Mouse (Mus musculus): ENCODE results near the gene Zcchc18. TPM values are rescaled to one million over a fixed set of nuclear protein-coding genes. Genes with fewer than 3 reads are reported as not detected.
"Not testable (repeated sequence)": the region's sequence is repeated elsewhere in the genome, so short reads cannot be mapped to it uniquely, and the experiment has no call there.

Gene Zcchc18
- polyA plus RNA-seq (2015; fragmentation: Nextera tagmentation; extraction: Ambion mirVana) = 264 and 268 TPM in 2 replicates

DNA sequence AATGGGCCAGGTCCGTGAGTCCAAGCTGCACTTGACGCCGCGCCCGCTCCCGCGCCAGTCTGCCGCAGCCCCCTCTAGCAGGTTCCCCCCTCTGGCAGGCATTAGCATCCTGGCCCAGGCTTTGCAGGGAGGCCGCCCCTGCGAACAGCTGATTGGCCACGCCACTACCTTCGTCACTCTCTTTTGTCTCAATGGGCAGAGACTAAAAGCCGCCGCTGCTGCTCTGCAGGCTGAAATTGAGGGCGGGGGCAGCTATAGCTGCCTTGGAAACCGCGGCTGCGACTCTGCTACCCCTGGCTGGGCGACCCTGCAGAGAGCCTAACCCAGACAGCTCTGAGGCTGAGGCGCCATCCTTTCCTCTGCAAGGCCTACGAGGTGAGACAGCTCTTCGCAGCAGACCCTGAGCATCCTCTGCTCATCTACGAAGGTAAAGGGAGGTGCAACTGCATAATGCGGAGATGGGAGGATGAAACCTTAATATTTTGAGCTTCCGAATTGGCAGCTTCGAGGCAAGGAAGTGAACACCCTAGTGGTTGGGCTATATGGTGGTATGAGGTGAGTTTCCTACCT lies at the start of gene Zcchc18:
Gene Zcchc18, plus strand, starts transcription at position 178 of the 570 bp plus-strand sequence.
- Histone ChIP-seq H3K27ac (peak within 1 kb of the TSS; percentile 90), H3K36me3 (no peaks in the 10 kb centered on the region), H3K4me2 (peak within 1 kb of the TSS; percentile 61), H3K9me3 (no peaks in the 10 kb centered on the region), H3K27me3 (no peaks in the 10 kb centered on the region), H3K4me1 (replicated peaks) (peaks cover 23% of the 10 kb centered on the region), H3K9ac (peak within 1 kb of the TSS; percentile 76), H3K4me3 (peak within 1 kb of the TSS; percentile 54)
- WGBS = 17% methylated on average over 26 of the region's 26 CpGs
- ATAC-seq (ENCODE audit: low FRiP score) = peak; percentile 98

- not testable (repeated sequence) for H3K27me3 ChIP-seq; H3K9me3 ChIP-seq; H3K27ac ChIP-seq; H3K36me3 ChIP-seq; H3K4me1 ChIP-seq (replicated peaks)
- Histone ChIP-seq H3K4me2 (peak overlapping the region; percentile 45), H3K4me3 (peak overlapping the region; percentile 44), H3K9ac (peak overlapping the region; percentile 62)
- WGBS = 33% methylated on average over 13 of the region's 13 CpGs
- ATAC-seq (ENCODE audit: low FRiP score) = peak; percentile 100
These were observed 35.2 kb upstream of the Zcchc18 start for GRCm38 (mm10) chrX:136957583-136958279.

DNA sequence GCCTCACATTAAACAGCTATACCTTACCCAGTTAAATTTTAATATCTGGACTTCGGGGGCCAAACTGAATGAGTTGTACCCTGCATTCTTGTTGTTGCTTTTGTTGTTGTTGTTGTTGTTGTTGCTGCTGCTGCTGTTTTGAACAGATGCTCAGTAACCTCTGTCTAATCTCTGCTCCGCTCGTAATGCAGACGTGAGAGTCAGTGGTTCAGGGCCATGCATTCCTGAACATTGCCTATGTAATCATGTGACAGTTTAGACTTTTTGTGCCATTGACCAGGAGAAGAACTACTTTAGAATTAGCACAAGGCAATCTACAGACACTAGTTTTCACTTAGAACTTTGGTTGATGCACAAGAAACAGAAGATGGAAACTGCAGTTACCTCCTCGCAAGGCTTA lies 34.7 kb upstream of the Zcchc18 start:
- Histone ChIP-seq H3K4me2 (peak overlapping the region; percentile 45), H3K4me3 (peak overlapping the region; percentile 44)
- H3K9ac ChIP-seq; H3K4me1 ChIP-seq (replicated peaks); H3K27me3 ChIP-seq; H3K36me3 ChIP-seq; H3K27ac ChIP-seq; H3K9me3 ChIP-seq: not testable (repeated sequence)
- 58% methylated on average over 5 of the region's 5 CpGs for WGBS
- ATAC-seq (ENCODE audit: low FRiP score) = peak; percentile 27

- ATAC-seq (ENCODE audit: low FRiP score) = no peak
- Histone ChIP-seq H3K36me3 (no peaks in the 10 kb centered on the region), H3K9me3 (no peaks in the 10 kb centered on the region), H3K9ac (no peak overlapping the region), H3K4me3 (no peak overlapping the region), H3K27me3 (no peaks in the 10 kb centered on the region), H3K27ac (no peak overlapping the region), H3K4me1 (replicated peaks) (no peaks in the 10 kb centered on the region), H3K4me2 (no peak overlapping the region)
- 25% methylated on average over 2 of the region's 2 CpGs for WGBS
These were observed 33.3 kb upstream of the Zcchc18 start for GRCm38 (mm10) chrX:136959688-136960087.

DNA sequence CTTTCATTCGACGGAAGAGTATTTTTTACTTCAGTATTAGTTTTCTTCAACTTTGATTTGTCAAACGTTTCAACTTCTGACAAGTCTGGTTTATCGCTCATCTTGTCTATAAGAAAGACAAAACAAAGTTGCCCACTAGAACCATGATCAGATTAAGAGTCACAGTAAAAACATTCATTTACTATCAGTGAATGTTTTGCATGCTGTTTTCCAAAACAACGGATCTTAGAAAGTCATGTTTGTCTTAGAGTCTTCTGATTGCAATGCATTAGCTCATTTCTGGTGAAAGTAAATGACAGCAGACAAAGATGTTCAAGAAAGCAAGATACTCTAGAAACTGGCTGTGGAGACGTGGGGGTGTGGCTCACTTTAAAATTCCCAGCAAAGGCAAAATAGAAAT lies 17.6 kb upstream of the Zcchc18 start, which contains the start of gene Tmsb15b2:
Gene Tmsb15b2, minus strand, starts transcription at position 101 of the 400 bp plus-strand sequence.
- not testable (repeated sequence) for ATAC-seq (ENCODE audit: low FRiP score)

GRCm38 (mm10) chrX:136976424-136977084 lies 16.4 kb upstream of the Zcchc18 start, which contains the start of the genes Tmsb15l and Tmsb15b1:
Gene Tmsb15l (minus strand): TSS chrX:136976869.
Gene Tmsb15b1 (minus strand): TSS chrX:136976874.
- Histone ChIP-seq H3K4me3 (peak within 1 kb of the TSS; percentile 45), H3K9ac (peak within 1 kb of the TSS; percentile 61), H3K4me2 (peak within 1 kb of the TSS; percentile 58), H3K9me3 (no peaks in the 10 kb centered on the region), H3K36me3 (no peaks in the 10 kb centered on the region), H3K27me3 (no peaks in the 10 kb centered on the region), H3K4me1 (replicated peaks) (no peaks in the 10 kb centered on the region), H3K27ac (no peak within 1 kb of the TSS)
- WGBS = 26% methylated on average over 15 of the region's 15 CpGs
- ATAC-seq (ENCODE audit: low FRiP score) = peak; percentile 100

More for the DNA sequence above, 17.6 kb upstream of the Zcchc18 start, which contains the start of gene Tmsb15b2:
- Histone ChIP-seq H3K4me2 (peak within 1 kb of the TSS; percentile 58), H3K9ac (peak within 1 kb of the TSS; percentile 61), H3K4me3 (peak within 1 kb of the TSS; percentile 45)
- not testable (repeated sequence) for H3K9me3 ChIP-seq; H3K36me3 ChIP-seq; H3K4me1 ChIP-seq (replicated peaks); H3K27ac ChIP-seq; H3K27me3 ChIP-seq
- 88% methylated on average over 6 of the region's 6 CpGs for WGBS

DNA sequence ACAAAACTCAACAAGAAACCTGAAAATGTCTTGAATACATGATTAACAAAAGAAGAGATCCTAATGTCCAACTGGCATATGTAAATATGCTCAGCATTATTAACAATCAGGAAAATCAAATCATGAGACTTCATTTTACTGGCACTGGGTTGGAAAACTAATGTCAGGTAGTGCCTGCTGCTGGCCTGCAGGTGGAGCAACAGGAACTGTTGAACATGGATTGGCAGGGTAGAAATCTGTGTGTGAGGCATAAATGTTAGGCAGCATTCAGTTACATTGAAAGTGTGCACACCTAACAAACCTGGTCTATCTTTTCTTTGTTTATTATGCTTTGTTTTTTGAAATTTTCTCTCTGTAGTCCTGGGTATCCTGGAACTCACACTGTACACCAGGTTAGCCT lies 14.3 kb upstream of the Zcchc18 start:
- Histone ChIP-seq H3K27ac (no peak overlapping the region), H3K4me3 (no peak overlapping the region), H3K9ac (no peak overlapping the region), H3K4me2 (no peak overlapping the region), H3K9me3 (no peaks in the 10 kb centered on the region), H3K36me3 (peaks cover 3% of the 10 kb centered on the region; the same call in 1 of the 2 replicates), H3K27me3 (no peaks in the 10 kb centered on the region), H3K4me1 (replicated peaks) (no peaks in the 10 kb centered on the region)
- no peak for ATAC-seq (ENCODE audit: low FRiP score)

GRCm38 (mm10) chrX:136986039-136986438 lies 6.9 kb upstream of the Zcchc18 start:
- no peak for ATAC-seq (ENCODE audit: low FRiP score)
- Histone ChIP-seq H3K4me1 (replicated peaks) (peaks cover 1% of the 10 kb centered on the region), H3K4me3 (no peak overlapping the region), H3K9me3 (no peaks in the 10 kb centered on the region), H3K9ac (no peak overlapping the region), H3K36me3 (peaks cover 3% of the 10 kb centered on the region; the same call in 1 of the 2 replicates), H3K27ac (no peak overlapping the region), H3K27me3 (no peaks in the 10 kb centered on the region), H3K4me2 (no peak overlapping the region)

GRCm38 (mm10) chrX:136991274-136991673 lies 1.7 kb upstream of the Zcchc18 start:
- Histone ChIP-seq H3K4me2 (peak overlapping the region; percentile 61; the same call in 1 of the 2 replicates), H3K27me3 (no peaks in the 10 kb centered on the region), H3K27ac (no peak overlapping the region), H3K36me3 (no peaks in the 10 kb centered on the region), H3K9ac (no peak overlapping the region), H3K9me3 (no peaks in the 10 kb centered on the region), H3K4me1 (replicated peaks) (peaks cover 23% of the 10 kb centered on the region), H3K4me3 (no peak overlapping the region)
- no peak for ATAC-seq (ENCODE audit: low FRiP score)
- 49% methylated on average over 2 of the region's 2 CpGs for WGBS

DNA sequence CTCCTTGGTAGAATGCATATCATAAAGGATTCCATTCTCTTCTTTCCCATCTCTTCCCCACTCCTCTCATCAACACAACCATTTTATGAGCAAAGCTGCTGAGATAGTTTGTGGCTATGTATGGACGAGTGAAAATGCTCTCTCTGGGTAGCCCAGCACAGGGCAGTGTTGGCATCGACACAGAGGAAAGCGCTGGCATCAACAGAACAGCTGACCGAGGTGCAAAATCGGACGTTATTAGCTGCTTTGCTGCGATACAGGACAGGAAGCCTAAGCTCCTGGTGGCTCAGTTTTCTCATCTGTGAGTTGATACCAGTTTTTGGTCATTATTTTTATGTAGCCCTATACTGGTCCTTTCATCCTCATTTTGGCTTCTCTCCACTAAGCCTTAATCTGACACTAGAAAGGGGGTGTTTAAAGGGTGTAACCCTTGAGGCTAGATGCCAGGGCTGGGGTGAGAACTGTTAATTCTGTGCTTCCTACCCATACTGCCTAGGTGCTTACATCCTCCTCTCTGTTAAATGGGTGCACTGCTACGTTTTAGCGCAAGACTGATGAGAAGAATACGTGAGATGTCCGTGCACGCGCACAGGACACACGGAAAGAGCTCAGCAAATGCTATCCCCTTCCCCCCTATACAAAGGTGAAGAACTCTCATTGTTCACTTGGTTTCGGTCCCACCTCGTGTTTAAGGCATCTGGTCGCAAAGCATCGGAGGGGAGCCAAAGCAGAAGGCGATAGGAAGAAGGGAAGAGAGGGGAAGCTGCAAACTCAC lies 577 bp upstream of the Zcchc18 start:
- Histone ChIP-seq H3K36me3 (no peaks in the 10 kb centered on the region), H3K4me3 (peak overlapping the region; percentile 54), H3K9me3 (no peaks in the 10 kb centered on the region), H3K27me3 (no peaks in the 10 kb centered on the region), H3K4me1 (replicated peaks) (peaks cover 23% of the 10 kb centered on the region), H3K9ac (peak overlapping the region; percentile 76), H3K27ac (peak overlapping the region; percentile 90), H3K4me2 (peak overlapping the region; percentile 61)
- peak; percentile 73 for ATAC-seq (ENCODE audit: low FRiP score)
- 15% methylated on average over 19 of the region's 19 CpGs for WGBS

GRCm38 (mm10) chrX:136993641-136994040 lies 686 bp downstream of the Zcchc18 start:
- peak overlapping the region; percentile 61 for H3K4me2 ChIP-seq
- H3K27ac ChIP-seq = peak overlapping the region; percentile 90
- no peaks in the 10 kb centered on the region for H3K27me3 ChIP-seq
- H3K9me3 ChIP-seq = no peaks in the 10 kb centered on the region
- 24% methylated on average over 14 of the region's 14 CpGs for WGBS
- no peaks in the 10 kb centered on the region for H3K36me3 ChIP-seq
- H3K4me1 ChIP-seq (replicated peaks) = peaks cover 23% of the 10 kb centered on the region
- peak overlapping the region; percentile 54 for H3K4me3 ChIP-seq
- peak overlapping the region; percentile 76 for H3K9ac ChIP-seq
- ATAC-seq (ENCODE audit: low FRiP score) = no peak

DNA sequence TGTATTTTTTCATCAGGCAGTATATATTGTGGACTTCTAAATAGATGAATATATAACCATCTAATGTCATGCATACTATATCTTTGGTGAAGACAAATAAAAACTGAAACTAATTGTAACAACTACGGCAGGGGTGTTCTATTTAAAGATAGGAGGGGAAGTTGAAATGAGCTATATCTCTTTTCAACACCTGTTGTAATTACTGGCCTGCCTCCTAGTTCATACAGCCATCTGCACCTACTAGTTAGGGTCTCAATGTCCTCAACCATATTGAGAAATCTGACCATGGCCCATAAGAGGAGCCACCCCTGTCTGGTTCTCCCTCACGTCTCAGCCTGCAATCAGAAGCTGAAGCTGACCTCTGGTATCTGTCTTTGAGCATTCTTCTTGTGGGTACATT lies 3.3 kb downstream of the Zcchc18 start:
- Histone ChIP-seq H3K27me3 (no peaks in the 10 kb centered on the region), H3K9me3 (no peaks in the 10 kb centered on the region), H3K4me1 (replicated peaks) (peaks cover 20% of the 10 kb centered on the region), H3K4me3 (no peak overlapping the region), H3K4me2 (no peak overlapping the region), H3K27ac (no peak overlapping the region), H3K36me3 (no peaks in the 10 kb centered on the region), H3K9ac (no peak overlapping the region)
- 82% methylated on average over 2 of the region's 2 CpGs for whole genome bisulfite sequencing
- ATAC-seq (ENCODE audit: low FRiP score) = no peak
